Comparison of ENCODE assay signal across 8 mouse cellular contexts in the genomic region with DNA sequence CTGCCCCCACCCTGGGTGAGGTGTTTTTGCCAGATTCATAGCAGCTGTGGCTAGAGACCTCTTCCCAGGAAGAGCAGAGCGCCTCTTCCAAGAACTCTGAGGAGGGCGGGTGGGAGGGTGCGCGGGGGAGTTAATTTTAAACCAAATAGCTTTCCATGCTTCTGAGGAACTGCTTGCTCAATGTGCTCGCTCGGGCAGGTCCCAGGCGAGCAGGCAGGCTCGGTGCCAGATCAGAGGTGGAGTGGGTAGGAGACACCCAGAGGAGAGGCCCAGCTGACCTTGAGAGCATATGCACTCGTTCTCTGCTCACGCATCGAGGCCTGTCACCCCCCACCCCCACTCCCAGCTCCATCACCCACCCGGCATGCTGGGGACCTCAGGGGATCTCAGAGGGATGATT. TPM values are rescaled to one million over a fixed set of nuclear protein-coding genes. Genes with fewer than 3 reads are reported as not detected.
A peak's percentile ranks its signal among the peaks of the same experiment; 100 is the strongest.
DNase-seq lines count a peak whose midpoint lies in the region; ATAC-seq and TF ChIP-seq lines count a peak whose summit lies in the region.

No protein-coding gene starts in this region.

- DNase-seq in CH12.LX (ENCODE audit: extremely low read depth): no peak
- DNase-seq in adrenal gland, postnatal 36 days: peak; percentile 75 to 85
- peak; percentile 96 to 97 for DNase-seq in kidney, postnatal 36 days
- DNase-seq in lung, postnatal 36 days: peak; percentile 91
- DNase-seq in forebrain, embryonic 11.5 days (ENCODE audit: low spot score): no peak
- no peak for DNase-seq in cerebellum, adult 11 months

- WGBS in heart, embryonic 13.5 days: 27% methylated on average over 12 of the region's 12 CpGs
- WGBS in forebrain, embryonic 11.5 days: 89% methylated on average over 12 of the region's 12 CpGs
- WGBS in neural tube, embryonic 15.5 days: 69% methylated on average over 12 of the region's 12 CpGs

- in situ Hi-C loops in CH12.LX (cut with MboI; ENCODE audit: low pct_ligation_motif_present, low pct_unique_long_range_greater_than_20kb, low sequenced_read_pairs): no loop called here

- H3K27me3 ChIP-seq in CH12.LX (replicated peaks): no peaks in the 10 kb centered on the region
- no peaks in the 10 kb centered on the region for H3K27me3 ChIP-seq in heart, embryonic 13.5 days (replicated peaks)
- H3K27me3 ChIP-seq in forebrain, embryonic 11.5 days (ENCODE audit: control insufficient read depth, insufficient read depth, low read length): no peaks in the 10 kb centered on the region
- no peaks in the 10 kb centered on the region for H3K27me3 ChIP-seq in neural tube, embryonic 15.5 days (replicated peaks)

- H3K4me3 ChIP-seq in CH12.LX (replicated peaks in 1 of 3; ENCODE audit: low read depth in 2 of 3, low read length in 2 of 3, poor library complexity in 1 of 3): no peak overlapping the region
- no peak overlapping the region for H3K4me3 ChIP-seq in heart, embryonic 13.5 days
- no peak overlapping the region for H3K4me3 ChIP-seq in forebrain, embryonic 11.5 days (ENCODE audit: low read depth, low read length)
- no peak overlapping the region for H3K4me3 ChIP-seq in neural tube, embryonic 15.5 days (replicated peaks)

- no peak overlapping the region for H3K9ac ChIP-seq in CH12.LX (ENCODE audit: insufficient read depth, low read depth)
- peak overlapping the region; percentile 72 for H3K9ac ChIP-seq in heart, embryonic 13.5 days
- H3K9ac ChIP-seq in forebrain, embryonic 11.5 days (ENCODE audit: low read length): no peak overlapping the region
- H3K9ac ChIP-seq in neural tube, embryonic 15.5 days (replicated peaks): no peak overlapping the region

- no peak overlapping the region for H3K4me2 ChIP-seq in CH12.LX (ENCODE audit: insufficient read depth, low read depth, poor library complexity, severe bottlenecking)
- peak overlapping the region; percentile 40 for H3K4me2 ChIP-seq in heart, embryonic 13.5 days
- no peak overlapping the region for H3K4me2 ChIP-seq in forebrain, embryonic 11.5 days (ENCODE audit: low read depth, low read length, severe bottlenecking)
- H3K4me2 ChIP-seq in neural tube, embryonic 15.5 days: no peak overlapping the region

- dilution Hi-C loops in CH12.LX (cut with MboI; ENCODE audit: extremely low pct_ligation_motif_present, extremely low pct_unique_long_range_greater_than_20kb, low sequenced_read_pairs): no loop called here

- ATAC-seq in heart, embryonic 13.5 days (ENCODE audit: extremely low read depth, insufficient number of reproducible peaks, low FRiP score, low TSS enrichment): peak; percentile 42; the same call in 1 of the 2 replicates
- ATAC-seq in forebrain, embryonic 11.5 days (replicated peaks; ENCODE audit: low FRiP score): no peak
- no peak for ATAC-seq in neural tube, embryonic 15.5 days (ENCODE audit: low FRiP score)

- no peak for TF ChIP-seq RAD21 in CH12.LX (IDR thresholded peaks at IDR 0.05; ENCODE audit: low read depth, low read length)

- H3K4me1 ChIP-seq in CH12.LX (ENCODE audit: control insufficient read depth in 1 of 2, insufficient read depth in 2 of 2): peaks cover 61 to 90% of the 10 kb centered on the region in 2 experiments
- peaks cover 52% of the 10 kb centered on the region for H3K4me1 ChIP-seq in heart, embryonic 13.5 days
- H3K4me1 ChIP-seq in forebrain, embryonic 11.5 days (replicated peaks; ENCODE audit: control insufficient read depth, insufficient read depth, low read length): no peaks in the 10 kb centered on the region
- no peaks in the 10 kb centered on the region for H3K4me1 ChIP-seq in neural tube, embryonic 15.5 days

- no peak overlapping the region for H3K27ac ChIP-seq in CH12.LX (ENCODE audit: insufficient read depth, low read depth)
- peak overlapping the region; percentile 90 for H3K27ac ChIP-seq in heart, embryonic 13.5 days (replicated peaks)
- H3K27ac ChIP-seq in forebrain, embryonic 11.5 days (ENCODE audit: low read depth, low read length): no peak overlapping the region
- H3K27ac ChIP-seq in neural tube, embryonic 15.5 days (replicated peaks): no peak overlapping the region

- no peak for TF ChIP-seq CTCF in CH12.LX (conservative IDR thresholded peaks at IDR 0.05 in 1 of 2, IDR thresholded peaks at IDR 0.05 in 1 of 2; ENCODE audit: low read depth in 2 of 2, low read length in 2 of 2)

- TF ChIP-seq POLR2A in CH12.LX (IDR thresholded peaks at IDR 0.05; ENCODE audit: low read depth, low read length): no peak

- TF ChIP-seq EP300 in CH12.LX (IDR thresholded peaks at IDR 0.05; ENCODE audit: low read length): no peak

- no peaks in the 10 kb centered on the region for H3K79me2 ChIP-seq in CH12.LX (replicated peaks; ENCODE audit: control insufficient read depth, extremely low read depth, insufficient read depth, poor library complexity, severe bottlenecking)

- no peaks in the 10 kb centered on the region for H3K36me3 ChIP-seq in CH12.LX (replicated peaks in 1 of 2; ENCODE audit: control insufficient read depth in 1 of 2, insufficient read depth in 1 of 2, low read length in 1 of 2)
- no peaks in the 10 kb centered on the region for H3K36me3 ChIP-seq in heart, embryonic 13.5 days
- H3K36me3 ChIP-seq in forebrain, embryonic 11.5 days (ENCODE audit: control insufficient read depth, insufficient read depth, low read length): no peaks in the 10 kb centered on the region
- no peaks in the 10 kb centered on the region for H3K36me3 ChIP-seq in neural tube, embryonic 15.5 days

- no peaks in the 10 kb centered on the region for H3K9me3 ChIP-seq in CH12.LX (replicated peaks; ENCODE audit: low read length)
- no peaks in the 10 kb centered on the region for H3K9me3 ChIP-seq in heart, embryonic 13.5 days
- H3K9me3 ChIP-seq in forebrain, embryonic 11.5 days (ENCODE audit: control insufficient read depth, low read length): no peaks in the 10 kb centered on the region
- no peaks in the 10 kb centered on the region for H3K9me3 ChIP-seq in neural tube, embryonic 15.5 days (replicated peaks)

TF ChIP-seq in CH12.LX, 34 proteins besides CTCF, POLR2A, EP300 and RAD21:
- TF ChIP-seq BHLHE40 (IDR thresholded peaks at IDR 0.05; ENCODE audit: low read depth, low read length): peak; percentile 49
- TF ChIP-seq HCFC1 (IDR thresholded peaks at IDR 0.05; ENCODE audit: low read depth, low read length): no peak

RNA-seq across cellular contexts. Expression of a gene that starts 12.1 kb away (rescaled TPM):
- total RNA-seq in CH12.LX (2012; rRNA removed): 1.7 and 3.5 TPM in 2 replicates
- 0.42 and 0.43 TPM in 2 replicates for total RNA-seq in CH12.LX (2014; rRNA removed)
- polyA plus RNA-seq in CH12.LX (2012; ENCODE audit: insufficient read length, low read depth): 2.2 and 4.6 TPM in 2 replicates
- 10 to 100 TPM; 31.7 to 31.8 TPM for total RNA-seq in adrenal gland, postnatal 36 days (2021)
- polyA plus RNA-seq in heart, embryonic 13.5 days (2015; fragmentation: Nextera tagmentation; extraction: Ambion mirVana): 17.2 and 18.7 TPM in 2 replicates
- polyA plus RNA-seq in forebrain, embryonic 11.5 days (2014; fragmentation: Nextera tagmentation; extraction: Ambion mirVana): 6.5 and 7.4 TPM in 2 replicates
- polyA plus RNA-seq in neural tube, embryonic 15.5 days (2015; fragmentation: Nextera tagmentation; extraction: Ambion mirVana): 12.6 and 15.5 TPM in 2 replicates

RNA-seq across cellular contexts. Expression of a gene that starts 18.2 kb away (rescaled TPM):
- total RNA-seq in CH12.LX (2012; rRNA removed): 33.3 and 39.8 TPM in 2 replicates
- total RNA-seq in CH12.LX (2014; rRNA removed): 29.1 and 29.9 TPM in 2 replicates
- polyA plus RNA-seq in CH12.LX (2012; ENCODE audit: insufficient read length, low read depth): 30.1 and 33.1 TPM in 2 replicates
- 10 to 100 TPM; 53.7 to 54.3 TPM for total RNA-seq in adrenal gland, postnatal 36 days (2021)
- 5.1 and 7.0 TPM in 2 replicates for polyA plus RNA-seq in heart, embryonic 13.5 days (2015; fragmentation: Nextera tagmentation; extraction: Ambion mirVana)
- 3.2 and 4.9 TPM in 2 replicates for polyA plus RNA-seq in forebrain, embryonic 11.5 days (2014; fragmentation: Nextera tagmentation; extraction: Ambion mirVana)
- polyA plus RNA-seq in neural tube, embryonic 15.5 days (2015; fragmentation: Nextera tagmentation; extraction: Ambion mirVana): 2.2 and 9.4 TPM in 2 replicates

RNA-seq across cellular contexts. Expression of a gene that starts 30.3 kb away (rescaled TPM):
- total RNA-seq in CH12.LX (2012; rRNA removed) (12.2 and 20.5 TPM in 2 replicates), CH12.LX (2014; rRNA removed) (10.8 and 12.1 TPM in 2 replicates)
- 11.9 TPM in 2 replicates for polyA plus RNA-seq in CH12.LX (2012; ENCODE audit: insufficient read length, low read depth)
- total RNA-seq in adrenal gland, postnatal 36 days (2021): 10 to 100 TPM; 15.6 to 16.1 TPM
- 11.4 and 12.0 TPM in 2 replicates for polyA plus RNA-seq in heart, embryonic 13.5 days (2015; fragmentation: Nextera tagmentation; extraction: Ambion mirVana)
- 11.2 and 13.8 TPM in 2 replicates for polyA plus RNA-seq in forebrain, embryonic 11.5 days (2014; fragmentation: Nextera tagmentation; extraction: Ambion mirVana)
- 16.3 and 18.2 TPM in 2 replicates for polyA plus RNA-seq in neural tube, embryonic 15.5 days (2015; fragmentation: Nextera tagmentation; extraction: Ambion mirVana)

RNA-seq across cellular contexts. Expression of a gene that starts 32.5 kb away (rescaled TPM):
- total RNA-seq in CH12.LX (2012; rRNA removed) (0.34 and 0.72 TPM in 2 replicates), CH12.LX (2014; rRNA removed) (0.11 TPM in 1 of 2 replicates, not detected in the other)
- 0.09 and 0.10 TPM in 2 replicates for polyA plus RNA-seq in CH12.LX (2012; ENCODE audit: insufficient read length, low read depth)
- total RNA-seq in adrenal gland, postnatal 36 days (2021): 1 to 10 TPM; 1.2 to 1.3 TPM
- 0.79 and 1.1 TPM in 2 replicates for polyA plus RNA-seq in heart, embryonic 13.5 days (2015; fragmentation: Nextera tagmentation; extraction: Ambion mirVana)
- polyA plus RNA-seq in forebrain, embryonic 11.5 days (2014; fragmentation: Nextera tagmentation; extraction: Ambion mirVana): 1.3 and 1.6 TPM in 2 replicates
- 7.8 and 9.1 TPM in 2 replicates for polyA plus RNA-seq in neural tube, embryonic 15.5 days (2015; fragmentation: Nextera tagmentation; extraction: Ambion mirVana)

Comparison
In these comparisons a context has a peak if more than half of its experiments do, and no peak if none do; other contexts are left out.
1. DNase-seq: peak in adrenal gland, postnatal 36 days (2 of 2), kidney, postnatal 36 days (2 of 2) and lung, postnatal 36 days (single experiment); none in CH12.LX (single experiment), forebrain, embryonic 11.5 days (single experiment) and cerebellum, adult 11 months (single experiment).